Mouse (Mus musculus): ENCODE measurements around the gene Pkp2. TPM values are rescaled to one million over a fixed set of nuclear protein-coding genes. Genes with fewer than 3 reads are reported as not detected.

The Pkp2 gene
- polyA plus RNA-seq, 1 experiment = 0.43 TPM

- Histone ChIP-seq H3K27me3 (ENCODE audit: control insufficient read depth, insufficient read depth, low read length) (peaks cover 18% of the 10 kb centered on the region), H3K27ac (ENCODE audit: insufficient read depth, low read length) (no peak overlapping the region), H3K4me1 (ENCODE audit: control insufficient read depth, insufficient read depth, insufficient read length) (peaks cover 6% of the 10 kb centered on the region; the same call in 1 of the 2 replicates), H3K4me3 (ENCODE audit: extremely low read depth, insufficient read depth, insufficient read length) (no peak overlapping the region), H3K36me3 (ENCODE audit: control insufficient read depth, insufficient read depth, low read length) (no peaks in the 10 kb centered on the region)
- TF ChIP-seq CTCF (IDR thresholded peaks at IDR 0.05; ENCODE audit: extremely low read depth, insufficient read depth, insufficient read length, insufficient replicate concordance) (no peak), POLR2A (IDR thresholded peaks at IDR 0.05; ENCODE audit: low read depth, low read length) (no peak)
- DNase-seq (ENCODE audit: low read depth in 1 of 2, low spot score in 2 of 2) = no peak
- 36% methylated on average over 11 of the region's 11 CpGs for WGBS
Observed at GRCm38 (mm10) chr16:16215645-16216387, 2.7 kb downstream of the Pkp2 start.

DNA sequence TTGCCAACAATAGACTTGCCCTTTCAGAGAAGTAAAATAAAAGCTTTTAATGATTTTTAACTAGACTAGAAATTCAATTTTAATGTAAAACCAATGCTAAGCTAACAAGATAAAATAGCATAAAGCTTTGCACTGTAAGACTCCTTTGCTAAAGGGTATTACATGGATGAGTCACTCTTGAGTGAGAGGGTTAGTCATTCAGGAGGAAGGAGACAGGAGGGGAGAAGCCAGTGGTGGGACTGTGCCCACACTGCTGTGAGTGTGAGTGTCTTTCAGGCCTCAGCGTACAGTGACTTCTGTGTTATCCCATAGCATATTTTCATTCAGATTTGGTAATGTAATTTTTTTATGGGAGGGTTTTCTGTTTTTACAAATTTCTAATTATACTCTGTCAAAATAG lies 3.8 kb downstream of the Pkp2 start:
- H3K27ac ChIP-seq (ENCODE audit: insufficient read depth, low read length) = no peak overlapping the region
- H3K27me3 ChIP-seq (ENCODE audit: control insufficient read depth, insufficient read depth, low read length) = peaks cover 18% of the 10 kb centered on the region
- no peak overlapping the region for H3K4me3 ChIP-seq (ENCODE audit: extremely low read depth, insufficient read depth, insufficient read length)
- no peak for TF ChIP-seq POLR2A (IDR thresholded peaks at IDR 0.05; ENCODE audit: low read depth, low read length)
- TF ChIP-seq CTCF (IDR thresholded peaks at IDR 0.05; ENCODE audit: extremely low read depth, insufficient read depth, insufficient read length, insufficient replicate concordance) = no peak
- H3K4me1 ChIP-seq (ENCODE audit: control insufficient read depth, insufficient read depth, insufficient read length) = peaks cover 6% of the 10 kb centered on the region; the same call in 1 of the 2 replicates
- H3K36me3 ChIP-seq (ENCODE audit: control insufficient read depth, insufficient read depth, low read length) = no peaks in the 10 kb centered on the region
- no peak for DNase-seq (ENCODE audit: low read depth in 1 of 2, low spot score in 2 of 2)
- 86% methylated on average over 1 of the region's 1 CpGs for WGBS

DNA sequence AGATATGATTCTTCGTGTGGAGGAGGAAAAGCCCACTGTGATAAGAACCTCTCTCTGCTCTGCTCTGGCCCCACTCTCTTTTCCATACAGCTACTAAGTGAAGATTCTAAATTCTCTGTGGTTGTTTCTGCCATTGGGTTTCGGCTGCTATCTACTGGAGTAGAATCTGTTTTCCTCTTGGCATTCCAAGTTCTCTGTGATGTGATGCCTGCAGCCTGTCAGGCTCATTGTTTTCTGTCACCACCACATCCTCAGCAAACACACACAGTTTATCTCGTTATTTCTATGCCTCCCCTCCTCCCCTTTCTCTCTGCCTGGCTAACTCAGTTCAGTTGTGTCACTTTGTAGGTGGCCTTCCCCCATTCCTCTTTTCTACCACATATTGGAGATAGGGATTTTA lies 6.7 kb downstream of the Pkp2 start:
- no peak overlapping the region for H3K4me3 ChIP-seq (ENCODE audit: extremely low read depth, insufficient read depth, insufficient read length)
- WGBS = 58% methylated on average over 3 of the region's 3 CpGs
- no peaks in the 10 kb centered on the region for H3K36me3 ChIP-seq (ENCODE audit: control insufficient read depth, insufficient read depth, low read length)
- peaks cover 3% of the 10 kb centered on the region for H3K27me3 ChIP-seq (ENCODE audit: control insufficient read depth, insufficient read depth, low read length)
- no peak for TF ChIP-seq CTCF (IDR thresholded peaks at IDR 0.05; ENCODE audit: extremely low read depth, insufficient read depth, insufficient read length, insufficient replicate concordance)
- no peak for TF ChIP-seq POLR2A (IDR thresholded peaks at IDR 0.05; ENCODE audit: low read depth, low read length)
- H3K4me1 ChIP-seq (ENCODE audit: control insufficient read depth, insufficient read depth, insufficient read length) = no peaks in the 10 kb centered on the region
- DNase-seq (ENCODE audit: low read depth in 1 of 2, low spot score in 2 of 2) = no peak
- H3K27ac ChIP-seq (ENCODE audit: insufficient read depth, low read length) = no peak overlapping the region

DNA sequence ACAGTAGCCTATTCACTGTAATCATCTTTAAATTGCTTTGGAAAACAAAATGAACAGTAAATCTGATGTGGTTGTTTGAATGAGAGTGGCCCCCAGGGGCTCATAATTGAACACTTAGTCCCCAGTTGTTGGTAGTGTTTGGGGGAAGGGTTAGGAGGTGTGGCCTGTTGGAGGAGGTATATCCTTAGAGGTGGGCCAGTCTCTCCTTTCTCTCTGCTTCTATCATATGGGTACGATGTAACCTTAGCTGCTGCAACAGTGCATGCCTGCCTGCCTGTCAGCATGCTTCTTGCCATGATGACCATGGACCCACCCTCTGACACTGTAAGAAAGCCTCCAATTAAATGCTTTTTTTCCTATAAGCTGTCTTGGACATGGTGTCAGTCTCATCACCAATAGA lies 9.5 kb downstream of the Pkp2 start:
- no peaks in the 10 kb centered on the region for H3K27me3 ChIP-seq (ENCODE audit: control insufficient read depth, insufficient read depth, low read length)
- H3K36me3 ChIP-seq (ENCODE audit: control insufficient read depth, insufficient read depth, low read length) = no peaks in the 10 kb centered on the region
- TF ChIP-seq POLR2A (IDR thresholded peaks at IDR 0.05; ENCODE audit: low read depth, low read length) = no peak
- no peak for TF ChIP-seq CTCF (IDR thresholded peaks at IDR 0.05; ENCODE audit: extremely low read depth, insufficient read depth, insufficient read length, insufficient replicate concordance)
- DNase-seq (ENCODE audit: low read depth in 1 of 2, low spot score in 2 of 2) = no peak
- H3K4me1 ChIP-seq (ENCODE audit: control insufficient read depth, insufficient read depth, insufficient read length) = no peaks in the 10 kb centered on the region
- WGBS = 70% methylated on average over 1 of the region's 1 CpGs
- H3K4me3 ChIP-seq (ENCODE audit: extremely low read depth, insufficient read depth, insufficient read length) = no peak overlapping the region
- H3K27ac ChIP-seq (ENCODE audit: insufficient read depth, low read length) = no peak overlapping the region

GRCm38 (mm10) chr16:16224506-16224924 lies 11.4 kb downstream of the Pkp2 start:
- no peak overlapping the region for H3K27ac ChIP-seq (ENCODE audit: insufficient read depth, low read length)
- DNase-seq (ENCODE audit: low read depth in 1 of 2, low spot score in 2 of 2) = no peak
- no peak overlapping the region for H3K4me3 ChIP-seq (ENCODE audit: extremely low read depth, insufficient read depth, insufficient read length)
- no peaks in the 10 kb centered on the region for H3K4me1 ChIP-seq (ENCODE audit: control insufficient read depth, insufficient read depth, insufficient read length)
- H3K27me3 ChIP-seq (ENCODE audit: control insufficient read depth, insufficient read depth, low read length) = no peaks in the 10 kb centered on the region
- 68% methylated on average over 4 of the region's 4 CpGs for WGBS
- no peaks in the 10 kb centered on the region for H3K36me3 ChIP-seq (ENCODE audit: control insufficient read depth, insufficient read depth, low read length)
- no peak for TF ChIP-seq POLR2A (IDR thresholded peaks at IDR 0.05; ENCODE audit: low read depth, low read length)
- no peak for TF ChIP-seq CTCF (IDR thresholded peaks at IDR 0.05; ENCODE audit: extremely low read depth, insufficient read depth, insufficient read length, insufficient replicate concordance)

GRCm38 (mm10) chr16:16225828-16226227 lies 12.7 kb downstream of the Pkp2 start:
- no peak for DNase-seq (ENCODE audit: low read depth in 1 of 2, low spot score in 2 of 2)
- Histone ChIP-seq H3K4me3 (ENCODE audit: extremely low read depth, insufficient read depth, insufficient read length) (no peak overlapping the region), H3K27me3 (ENCODE audit: control insufficient read depth, insufficient read depth, low read length) (no peaks in the 10 kb centered on the region), H3K27ac (ENCODE audit: insufficient read depth, low read length) (no peak overlapping the region), H3K36me3 (ENCODE audit: control insufficient read depth, insufficient read depth, low read length) (no peaks in the 10 kb centered on the region), H3K4me1 (ENCODE audit: control insufficient read depth, insufficient read depth, insufficient read length) (no peaks in the 10 kb centered on the region)
- TF ChIP-seq CTCF (IDR thresholded peaks at IDR 0.05; ENCODE audit: extremely low read depth, insufficient read depth, insufficient read length, insufficient replicate concordance) = no peak
- no peak for TF ChIP-seq POLR2A (IDR thresholded peaks at IDR 0.05; ENCODE audit: low read depth, low read length)
- WGBS = 95% methylated on average over 22 of the region's 22 CpGs

DNA sequence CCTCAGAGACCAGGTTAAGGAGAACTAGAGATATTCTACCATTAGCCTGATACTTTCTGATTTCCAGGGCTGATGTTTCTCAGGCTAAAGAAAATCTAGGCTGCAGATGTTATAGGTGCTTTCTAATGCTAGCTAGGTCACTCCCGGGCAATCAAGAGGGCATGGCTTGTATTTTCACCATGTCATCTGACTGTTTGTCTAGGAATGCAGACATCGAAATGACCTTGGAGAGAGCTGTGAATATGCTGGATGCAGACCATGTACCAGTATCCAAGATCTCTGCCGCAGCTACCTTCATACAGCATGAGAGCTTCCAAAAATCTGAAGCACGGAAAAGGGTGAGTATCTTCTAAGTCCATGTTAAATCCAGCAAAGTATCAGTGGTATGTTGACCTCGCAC lies 17.3 kb downstream of the Pkp2 start:
- Histone ChIP-seq H3K36me3 (ENCODE audit: control insufficient read depth, insufficient read depth, low read length) (no peaks in the 10 kb centered on the region), H3K27me3 (ENCODE audit: control insufficient read depth, insufficient read depth, low read length) (no peaks in the 10 kb centered on the region), H3K27ac (ENCODE audit: insufficient read depth, low read length) (no peak overlapping the region), H3K4me1 (ENCODE audit: control insufficient read depth, insufficient read depth, insufficient read length) (no peaks in the 10 kb centered on the region), H3K4me3 (ENCODE audit: extremely low read depth, insufficient read depth, insufficient read length) (no peak overlapping the region)
- 94% methylated on average over 5 of the region's 5 CpGs for WGBS
- DNase-seq (ENCODE audit: low read depth in 1 of 2, low spot score in 2 of 2) = no peak
- no peak for TF ChIP-seq CTCF (IDR thresholded peaks at IDR 0.05; ENCODE audit: extremely low read depth, insufficient read depth, insufficient read length, insufficient replicate concordance)
- no peak for TF ChIP-seq POLR2A (IDR thresholded peaks at IDR 0.05; ENCODE audit: low read depth, low read length)
